Mouse (Mus musculus) left cerebral cortex, postnatal 14 days (tissue): ENCODE data around the gene Olfr1263. TPM values are rescaled to one million over a fixed set of nuclear protein-coding genes. Genes with fewer than 3 reads are reported as not detected.

ENCODE experiments used
- DNase-seq, 2 experiments: peaks; one replicate each; pipeline ENCODE4 v3.0.0; 2021 to 2022; ENCODE audit warnings: low spot score in 2 of 2, mixed read lengths in 1 of 2
- intact Hi-C: fragments of 180-260 bp; cut with DNase I; formaldehyde crosslinking; loops from one replicate; pipeline ENCODE4 v1.15.1; 2025
- long read RNA-seq, 2 experiments: library from polyadenylated mRNA; stranded (forward); transcript quantifications; one replicate each; pipeline ENCODE4 v2.0.0; 2021
- total RNA-seq, 2 experiments: library from RNA; stranded (reverse); gene quantifications; 2 replicates each; pipeline ENCODE4 v1.2.3; 2021

The Olfr1263 gene
- total RNA-seq, result not detected
- long read RNA-seq, experiment 1, result 0 reads
- long read RNA-seq, experiment 2, result 0 reads

DNA sequence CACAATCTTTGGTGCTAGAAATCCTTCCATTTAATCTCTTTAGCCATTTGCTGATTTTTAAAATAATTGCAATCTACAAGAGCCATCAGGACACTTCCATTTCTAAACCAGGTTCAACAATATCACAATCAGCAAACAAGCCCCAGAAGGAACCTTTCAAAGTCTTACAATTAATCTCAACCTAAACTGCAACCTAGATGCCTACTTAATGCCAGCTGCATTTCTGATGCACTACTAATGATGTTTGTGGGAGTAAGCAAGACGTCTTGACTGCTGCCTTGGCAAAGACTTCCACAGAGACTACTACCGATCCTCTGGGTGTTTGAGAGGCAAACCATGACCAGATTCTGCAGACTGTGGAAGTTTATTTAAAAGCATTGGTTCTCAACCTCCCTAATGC, at the start of gene Olfr1263:
Gene Olfr1263, plus strand, starts transcription at position 301 of the 400 bp plus-strand sequence.
- DNase-seq, result no peak
- intact Hi-C loops, result no loop called here

DNA sequence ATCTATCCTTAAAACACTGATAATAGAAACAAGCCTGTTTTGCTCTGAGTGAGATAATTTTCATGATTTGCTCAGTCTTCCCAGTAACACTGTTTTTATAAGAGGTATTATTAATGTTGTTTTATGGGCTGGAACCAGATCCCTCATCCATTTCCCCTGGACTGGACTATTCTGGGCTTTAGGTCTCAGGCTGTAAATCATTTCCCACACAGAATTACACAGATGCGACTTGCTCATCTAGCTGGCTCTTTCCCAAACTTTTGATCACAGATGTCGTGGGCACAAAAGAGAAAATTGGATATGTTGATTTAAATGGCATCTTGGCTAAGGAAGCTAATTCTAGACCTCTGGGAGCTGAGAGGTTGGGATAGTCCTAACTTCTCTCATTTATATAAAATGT, 37.7 kb upstream of the Olfr1263 start, which contains the start of gene Olfr1260:
Gene Olfr1260, plus strand, starts transcription at position 157 of the 400 bp plus-strand sequence.
- intact Hi-C loops, result no loop called here
- DNase-seq, result peak in 1 of 2 experiments; percentile 20

DNA sequence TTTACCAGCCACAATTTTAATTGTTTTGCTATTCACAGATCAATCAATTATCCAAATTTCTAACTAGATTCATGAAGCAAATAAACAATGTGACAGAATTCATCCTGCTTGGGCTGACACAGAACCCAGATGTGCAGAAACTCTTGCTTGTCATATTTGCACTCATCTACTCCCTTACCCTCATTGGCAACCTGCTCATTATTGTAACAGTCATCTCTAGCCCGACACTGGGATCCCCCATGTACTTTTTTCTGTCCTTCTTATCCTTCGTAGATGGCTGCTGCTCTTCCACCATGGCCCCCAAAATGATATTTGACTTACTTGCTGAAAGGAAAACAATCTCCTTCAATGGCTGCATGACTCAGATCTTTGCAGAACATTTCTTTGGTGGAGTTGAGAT, 34.2 kb upstream of the Olfr1263 start:
- no peak for DNase-seq
- intact Hi-C loops, result no loop called here

DNA sequence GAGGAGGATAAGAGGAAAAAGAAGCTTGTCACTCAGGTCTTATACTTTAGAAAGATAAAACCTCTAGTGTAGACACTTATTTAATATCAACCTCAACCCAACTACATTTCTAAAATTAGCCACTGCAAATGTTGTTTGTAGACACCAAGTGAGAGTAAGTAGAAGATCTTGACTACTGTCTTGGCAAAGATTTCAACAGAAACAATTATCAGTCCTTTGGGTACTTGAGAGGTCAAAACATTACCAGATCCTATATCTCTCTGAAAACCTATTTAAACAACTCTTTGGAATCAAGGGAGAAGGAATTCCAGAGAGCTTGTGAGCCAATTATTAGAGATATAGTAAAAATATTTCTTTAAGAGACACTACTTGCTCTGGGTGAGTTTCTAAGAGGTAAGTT, 21.0 kb upstream of the Olfr1263 start, which contains the start of gene Olfr1261:
Gene Olfr1261, plus strand, starts transcription at position 301 of the 400 bp plus-strand sequence.
- intact Hi-C loops, result no loop called here
- DNase-seq, result no peak

DNA sequence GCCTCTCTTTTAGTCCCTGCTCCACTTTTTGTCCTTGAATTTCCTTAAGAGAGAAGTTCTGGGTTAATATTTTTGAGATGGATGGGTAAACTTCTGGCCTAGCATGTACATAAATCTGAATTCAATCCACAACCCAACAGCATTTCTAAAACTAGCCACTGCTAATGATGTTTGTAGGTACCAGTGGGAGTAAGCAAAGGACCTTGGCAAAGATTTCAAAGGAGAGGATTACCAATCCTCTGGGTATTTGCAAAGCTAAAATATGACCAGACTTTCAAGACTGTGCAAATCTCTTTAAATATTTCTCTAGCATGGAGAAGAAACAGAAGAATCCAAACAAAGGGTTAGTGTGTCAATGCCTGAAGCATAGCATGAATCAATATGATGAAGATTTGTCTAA, 12.1 kb upstream of the Olfr1263 start, which contains the start of gene Olfr1262:
Gene Olfr1262, plus strand, starts transcription at position 301 of the 400 bp plus-strand sequence.
- no peak for DNase-seq

DNA sequence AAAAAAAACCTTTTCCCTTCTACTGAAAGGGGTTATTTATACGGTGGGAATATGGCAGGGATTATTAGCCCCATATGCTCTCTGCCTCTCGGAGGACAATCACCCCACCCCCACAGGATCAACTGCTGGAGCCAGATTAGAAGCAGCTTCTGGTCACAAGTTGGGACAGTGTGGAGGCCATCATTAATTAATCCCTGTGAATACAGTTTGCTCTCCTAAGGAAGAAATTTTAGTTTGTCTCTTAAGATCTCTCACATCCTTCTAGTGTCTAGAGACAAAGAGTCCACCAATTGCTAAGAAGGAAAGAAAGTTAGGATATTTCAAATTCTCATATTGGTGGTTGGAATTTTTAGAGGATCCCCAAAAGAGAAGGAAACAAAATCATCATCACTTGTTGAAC, 13.5 kb downstream of the Olfr1263 start, which contains the start of gene Olfr1264:
Gene Olfr1264, minus strand, starts transcription at position 101 of the 400 bp plus-strand sequence.
- DNase-seq, result no peak
- intact Hi-C loops, result no loop called here

More for the DNA sequence above, 12.1 kb upstream of the Olfr1263 start, which contains the start of gene Olfr1262:
- intact Hi-C loops, result no loop called here

DNA sequence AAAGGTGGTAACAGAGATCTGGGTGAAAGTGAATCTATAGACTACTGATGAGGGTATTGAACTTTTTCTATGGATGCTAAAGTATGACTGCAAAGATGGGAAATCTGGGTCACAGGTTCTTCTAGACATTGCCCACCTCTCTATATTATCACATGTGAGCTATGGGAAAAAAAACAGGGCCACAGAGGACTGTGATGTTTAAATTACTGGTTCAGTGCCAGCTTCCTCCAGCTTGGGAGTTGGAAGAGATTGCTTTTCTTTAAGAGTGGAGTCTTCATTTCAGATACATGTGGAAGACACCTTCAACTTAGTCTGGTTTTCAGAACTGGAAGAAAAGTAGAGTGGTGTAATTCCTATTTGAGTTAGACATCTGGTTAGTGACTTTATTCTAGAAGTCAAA, 23.1 kb downstream of the Olfr1263 start, which contains the start of gene Olfr1265:
Gene Olfr1265, plus strand, starts transcription at position 301 of the 400 bp plus-strand sequence.
- intact Hi-C loops, result no loop called here
- no peak for DNase-seq

DNA sequence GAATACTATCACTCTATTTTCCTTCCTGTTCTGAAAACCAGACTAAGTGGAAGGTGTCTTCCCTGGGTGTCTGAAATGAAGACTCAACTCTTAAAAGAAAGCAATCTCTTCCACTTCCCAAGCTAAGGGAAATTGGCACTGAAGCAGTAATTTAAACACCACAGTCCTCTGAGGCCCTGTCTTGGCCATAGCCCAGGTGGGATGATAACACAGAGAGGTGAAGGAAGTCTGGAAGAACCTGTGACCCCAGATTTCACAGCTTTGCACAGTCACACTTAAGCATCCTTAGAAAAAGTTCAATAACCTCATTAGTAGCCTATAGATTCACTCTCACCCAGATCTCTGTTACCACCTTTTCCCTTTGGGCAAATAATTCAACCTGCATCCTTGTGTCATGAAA, 51.6 kb downstream of the Olfr1263 start, which contains the start of gene Olfr140:
Gene Olfr140, minus strand, starts transcription at position 101 of the 400 bp plus-strand sequence.
- no peak for DNase-seq
- intact Hi-C loops, result no loop called here

Other genes starting within 250 kb of the Olfr1263 start
- gene Olfr1254, start 218.5 kb upstream of the Olfr1263 start, total RNA-seq, result not detected
- not detected for gene Olfr1255, start 200.1 kb upstream of the Olfr1263 start, total RNA-seq
- under 1 TPM in 1 of 2 experiments, not detected in 1; 0.04 TPM for gene Olfr1256, start 170.6 kb upstream of the Olfr1263 start, total RNA-seq
- not detected for gene Olfr48, start 163.9 kb upstream of the Olfr1263 start, total RNA-seq
- gene Olfr1257, start 133.7 kb upstream of the Olfr1263 start, total RNA-seq, result not detected
- not detected for gene Olfr1258, start 84.8 kb upstream of the Olfr1263 start, total RNA-seq
- not detected for gene Olfr1259, start 63.5 kb upstream of the Olfr1263 start, total RNA-seq
- gene Olfr1260, start 37.8 kb upstream of the Olfr1263 start, total RNA-seq, result not detected
- not detected for gene Olfr1261, start 20.9 kb upstream of the Olfr1263 start, total RNA-seq
- not detected for gene Olfr1262, start 12.0 kb upstream of the Olfr1263 start, total RNA-seq
- not detected for gene Olfr1264, start 13.4 kb downstream of the Olfr1263 start, total RNA-seq
- gene Olfr1265, start 23.2 kb downstream of the Olfr1263 start, total RNA-seq, result not detected
- gene Olfr140, start 51.5 kb downstream of the Olfr1263 start, total RNA-seq, result not detected
- not detected for gene Olfr1269, start 109.3 kb downstream of the Olfr1263 start, total RNA-seq
- not detected for gene Olfr32, start 130.2 kb downstream of the Olfr1263 start, total RNA-seq
- gene Olfr1270, start 141.0 kb downstream of the Olfr1263 start, total RNA-seq, result not detected
- not detected for gene Olfr1506, start 212.4 kb downstream of the Olfr1263 start, total RNA-seq
- gene Olfr142, start 245.5 kb downstream of the Olfr1263 start, total RNA-seq, result not detected